Mouse (Mus musculus) CH12.LX (cell line): Measurements from ENCODE around the gene Uck2. TPM values are rescaled to one million over a fixed set of nuclear protein-coding genes. Genes with fewer than 3 reads are reported as not detected.

Experiments used
- DNase-seq: peaks from one replicate; pipeline ENCODE4 v3.0.0-alpha.2; 2013; ENCODE audit errors: extremely low read depth
- H3K27ac ChIP-seq: 2 replicates; pipeline ENCODE4 v1.5.1; 2012; ENCODE audit warnings: low read depth, mild to moderate bottlenecking, control low read depth, moderate library complexity; ENCODE audit not compliant: insufficient read depth
- H3K27me3 ChIP-seq: replicated peaks from 2 replicates; pipeline ENCODE3; 2012; ENCODE audit warnings: inconsistent platforms
- H3K36me3 ChIP-seq, 2 experiments: replicated peaks in 1 of 2; 2 replicates each; pipeline versions ENCODE3 to v1.6.1; 2012; ENCODE audit warnings: inconsistent platforms in 1 of 2, low read length in 1 of 2, mild to moderate bottlenecking in 1 of 2, mixed read lengths in 1 of 2, moderate library complexity in 1 of 2; ENCODE audit not compliant: control insufficient read depth in 1 of 2, insufficient read depth in 1 of 2
- H3K4me1 ChIP-seq, 2 experiments: 2 replicates each; pipeline ENCODE4 v1.6.1; 2012; ENCODE audit warnings: inconsistent platforms in 1 of 2, moderate library complexity in 1 of 2; ENCODE audit not compliant: insufficient read depth in 2 of 2, control insufficient read depth in 1 of 2
- H3K4me2 ChIP-seq: 2 replicates; pipeline ENCODE4 v1.6.1; 2012; ENCODE audit warnings: low read depth, mild to moderate bottlenecking, control low read depth; ENCODE audit not compliant: poor library complexity, insufficient read depth, severe bottlenecking
- H3K4me3 ChIP-seq, 3 experiments: fragments of 150-350 bp in 1 of 3; sonication (generic) in 1 of 3; replicated peaks in 1 of 3; 2 replicates each; pipeline versions ENCODE3 to v1.5.1; 2011 to 2012; ENCODE audit warnings: low read depth in 2 of 3, low read length in 2 of 3, mild to moderate bottlenecking in 2 of 3, moderate library complexity in 2 of 3, control low read depth in 1 of 3, improper control_type of control experiment in 1 of 3, inconsistent platforms in 1 of 3, mixed read lengths in 1 of 3; ENCODE audit not compliant: poor library complexity in 1 of 3
- H3K79me2 ChIP-seq: replicated peaks from 2 replicates; pipeline ENCODE4 v1.6.1; 2012; ENCODE audit warnings: mild to moderate bottlenecking, moderate library complexity; ENCODE audit not compliant: control insufficient read depth, poor library complexity, insufficient read depth, severe bottlenecking; ENCODE audit errors: extremely low read depth
- H3K9ac ChIP-seq: 2 replicates; pipeline ENCODE4 v1.6.1; 2012; ENCODE audit warnings: low read depth, mild to moderate bottlenecking, control low read depth, moderate library complexity; ENCODE audit not compliant: insufficient read depth
- H3K9me3 ChIP-seq: replicated peaks from 2 replicates; pipeline ENCODE3; 2012; ENCODE audit warnings: low read length, inconsistent platforms, mixed read lengths
- BHLHE40 ChIP-seq: IDR thresholded peaks from 2 replicates; pipeline ENCODE4 v1.6.1; 2011; ENCODE audit warnings: mild to moderate bottlenecking, low read depth, low read length, improper control_type of control experiment
- CTCF ChIP-seq, 2 experiments: IDR thresholded peaks in 1 of 2; conservative IDR thresholded peaks in 1 of 2; 2 replicates each; pipeline ENCODE4 v1.5.1; 2011 to 2012; ENCODE audit warnings: low read depth in 2 of 2, low read length in 2 of 2, improper control_type of control experiment in 1 of 2, inconsistent platforms in 1 of 2, mild to moderate bottlenecking in 1 of 2, moderate library complexity in 1 of 2
- EP300 ChIP-seq: IDR thresholded peaks from 2 replicates; pipeline ENCODE4 v1.6.1; 2011; ENCODE audit warnings: low read length, improper control_type of control experiment
- HCFC1 ChIP-seq: IDR thresholded peaks from 2 replicates; pipeline ENCODE4 v1.6.1; 2012; ENCODE audit warnings: low read depth, mild to moderate bottlenecking, inconsistent platforms, low read length, improper control_type of control experiment
- IRF4 ChIP-seq: IDR thresholded peaks from 2 replicates; pipeline ENCODE4 v1.6.1; 2014; ENCODE audit warnings: low read depth, mild to moderate bottlenecking, inconsistent platforms, low read length, improper control_type of control experiment
- JUN ChIP-seq: IDR thresholded peaks from 2 replicates; pipeline ENCODE4 v1.6.1; 2011; ENCODE audit warnings: low read depth, mild to moderate bottlenecking, low read length, improper control_type of control experiment, moderate library complexity; ENCODE audit not compliant: insufficient read depth
- JUND ChIP-seq: conservative IDR thresholded peaks from 2 replicates; pipeline ENCODE4 v1.6.1; 2011; ENCODE audit warnings: low read depth, low read length, improper control_type of control experiment
- KAT2A ChIP-seq: IDR thresholded peaks from 2 replicates; pipeline ENCODE4 v1.6.1; 2012; ENCODE audit warnings: low read length, improper control_type of control experiment, inconsistent platforms; ENCODE audit not compliant: insufficient replicate concordance
- MAFK ChIP-seq: IDR thresholded peaks from 2 replicates; pipeline ENCODE4 v1.6.1; 2011; ENCODE audit warnings: low read length, improper control_type of control experiment; ENCODE audit not compliant: insufficient replicate concordance
- MAX ChIP-seq: IDR thresholded peaks from 2 replicates; pipeline ENCODE4 v1.6.1; 2011; ENCODE audit warnings: low read length, improper control_type of control experiment
- MAZ ChIP-seq: IDR thresholded peaks from 2 replicates; pipeline ENCODE4 v1.6.1; 2012; ENCODE audit warnings: low read depth, mild to moderate bottlenecking, inconsistent platforms, low read length, improper control_type of control experiment, moderate library complexity
- MEF2A ChIP-seq: IDR thresholded peaks from 2 replicates; pipeline ENCODE4 v1.6.1; 2014; ENCODE audit warnings: low read depth, mild to moderate bottlenecking, inconsistent platforms, low read length, improper control_type of control experiment, borderline replicate concordance
- MXI1 ChIP-seq: IDR thresholded peaks from 2 replicates; pipeline ENCODE4 v1.6.1; 2011; ENCODE audit warnings: mild to moderate bottlenecking, low read depth, low read length, improper control_type of control experiment
- MYC ChIP-seq: IDR thresholded peaks from 2 replicates; pipeline ENCODE4 v1.6.1; 2011; ENCODE audit warnings: low read depth, mild to moderate bottlenecking, improper control_type of control experiment, low read length
- NELFE ChIP-seq: IDR thresholded peaks from 2 replicates; pipeline ENCODE4 v1.6.1; 2011; ENCODE audit warnings: low read depth, low read length, improper control_type of control experiment
- NRF1 ChIP-seq: IDR thresholded peaks from 2 replicates; pipeline ENCODE4 v1.6.1; 2014; ENCODE audit warnings: low read depth, mild to moderate bottlenecking, inconsistent platforms, low read length, improper control_type of control experiment, moderate library complexity
- PAX5 ChIP-seq: IDR thresholded peaks from 2 replicates; pipeline ENCODE4 v1.6.1; 2012; ENCODE audit warnings: low read length, inconsistent platforms, mixed read lengths
- POLR2AphosphoS2 ChIP-seq: IDR thresholded peaks from 2 replicates; pipeline ENCODE4 v1.6.1; 2011; ENCODE audit warnings: low read depth, low read length, improper control_type of control experiment
- RAD21 ChIP-seq: IDR thresholded peaks from 2 replicates; pipeline ENCODE4 v1.6.1; 2011; ENCODE audit warnings: low read depth, mild to moderate bottlenecking, low read length, improper control_type of control experiment, moderate library complexity
- SMC3 ChIP-seq: IDR thresholded peaks from 2 replicates; pipeline ENCODE4 v1.6.1; 2011; ENCODE audit warnings: low read depth, low read length, improper control_type of control experiment
- UBTF ChIP-seq: IDR thresholded peaks from 2 replicates; pipeline ENCODE4 v1.6.1; 2012; ENCODE audit warnings: low read depth, mild to moderate bottlenecking, inconsistent platforms, low read length, improper control_type of control experiment, moderate library complexity
- USF1 ChIP-seq: IDR thresholded peaks from 2 replicates; pipeline ENCODE4 v1.6.1; 2014; ENCODE audit warnings: low read depth, mild to moderate bottlenecking, inconsistent platforms, low read length, improper control_type of control experiment
- ZC3H11A ChIP-seq: IDR thresholded peaks from 2 replicates; pipeline ENCODE4 v1.6.1; 2012; ENCODE audit warnings: low read depth, mild to moderate bottlenecking, inconsistent platforms, low read length, improper control_type of control experiment
- ZMIZ1 ChIP-seq: IDR thresholded peaks from 2 replicates; pipeline ENCODE4 v1.6.1; 2012; ENCODE audit warnings: low read depth, mild to moderate bottlenecking, inconsistent platforms, low read length, improper control_type of control experiment
- dilution Hi-C: fragments of 300-500 bp; cut with MboI; formaldehyde crosslinking; loops from 2 replicates; pipeline ENCODE4 v1.14.3; 2020; ENCODE audit warnings: low sequenced_read_pairs; ENCODE audit not compliant: extremely low pct_unique_long_range_greater_than_20kb, extremely low pct_ligation_motif_present
- in situ Hi-C: fragments of 300-500 bp; cut with MboI; formaldehyde crosslinking; loops from 3 replicates; pipeline ENCODE4 v1.14.3; 2019; ENCODE audit warnings: low sequenced_read_pairs, low pct_ligation_motif_present, low pct_unique_long_range_greater_than_20kb, mixed read lengths
- polyA plus RNA-seq: library from polyadenylated mRNA; unstranded; fragments of >175 nt; gene quantifications from 2 replicates; pipeline ENCODE4 v1.2.1, GENCODE M21; 2012; ENCODE audit warnings: low read depth; ENCODE audit not compliant: insufficient read length
- total RNA-seq, 2 experiments: library from RNA; depleted of rRNA; stranded (reverse); fragments of 300-350 nt in 1 of 2; fragments of >200 nt in 1 of 2; gene quantifications; 2 replicates each; pipeline ENCODE4 v1.2.3; 2012 to 2014

Gene Uck2
- total and polyA plus RNA-seq, 3 experiments = 235 to 392 (median 363) TPM

- Histone ChIP-seq H3K9me3 (no peaks in the 10 kb centered on the region), H3K4me3 (no peak overlapping the region), H3K4me2 (0 out of 2 replicates have a peak overlapping the region, but pooled peaks have one; percentile 23), H3K36me3 (no peaks in the 10 kb centered on the region), H3K4me1 (peaks cover 4% of the 10 kb centered on the region in 2 experiments; a peak in 3 of 4 replicates), H3K27ac (no peak overlapping the region), H3K9ac (no peak overlapping the region), H3K79me2 (no peaks in the 10 kb centered on the region), H3K27me3 (peaks cover 13% of the 10 kb centered on the region)
- peak; percentile 62 for DNase-seq
- dilution Hi-C loops = no loop called here
- in situ Hi-C loops = loop anchor here (25.0 kb wide), 2 partner anchors 475 to 775 kb away; no protein-coding TSS in a partner anchor
- peak; percentile 91 for TF ChIP-seq MAFK
- TF ChIP-seq MYC = 0 out of 2 replicates have a peak, but pooled peaks have one; percentile 19
- TF ChIP-seq MAX = no peak
- TF ChIP-seq MXI1 = no peak
- TF ChIP-seq USF1 = no peak
- TF ChIP-seq KAT2A = no peak
- 0 out of 2 replicates have a peak, but pooled peaks have one; percentile 18 for TF ChIP-seq EP300
- TF ChIP-seq JUND = no peak
- TF ChIP-seq NRF1 = no peak
- TF ChIP-seq MAZ = 0 out of 2 replicates have a peak, but pooled peaks have one; percentile 31
- peak; percentile 58 for TF ChIP-seq ZC3H11A
- peak; percentile 48; the same call in 1 of the 2 replicates for TF ChIP-seq NELFE
- TF ChIP-seq JUN = no peak
- TF ChIP-seq ZMIZ1 = 0 out of 2 replicates have a peak, but pooled peaks have one; percentile 22
- TF ChIP-seq SMC3 = peak; percentile 86
- no peak for TF ChIP-seq UBTF
- TF ChIP-seq RAD21 = peak; percentile 85
- peak; percentile 84 to 87 for TF ChIP-seq CTCF (conservative IDR thresholded peaks at IDR 0.05 in 1 of 2, IDR thresholded peaks at IDR 0.05 in 1 of 2; ENCODE audit: low read depth in 2 of 2, low read length in 2 of 2)
- TF ChIP-seq PAX5 = no peak
- TF ChIP-seq, all 38 proteins: peak for 10
Observed at GRCm38 (mm10) chr1:167211979-167212614, 73.0 kb downstream of the Uck2 start.

- Histone ChIP-seq H3K27me3 (peaks cover 19% of the 10 kb centered on the region), H3K36me3 (no peaks in the 10 kb centered on the region), H3K4me1 (peaks cover 4% of the 10 kb centered on the region in 2 experiments; a peak in 3 of 4 replicates), H3K27ac (no peak overlapping the region), H3K4me2 (peak overlapping the region; percentile 9; the same call in 1 of the 2 replicates), H3K9ac (no peak overlapping the region), H3K79me2 (no peaks in the 10 kb centered on the region), H3K9me3 (no peaks in the 10 kb centered on the region), H3K4me3 (no peak overlapping the region)
- in situ Hi-C loops (loop anchor here (25.0 kb wide), 2 partner anchors 472 to 772 kb away; no protein-coding TSS in a partner anchor), dilution Hi-C loops (no loop called here)
- DNase-seq = no peak
- TF ChIP-seq SMC3 (no peak), KAT2A (no peak), UBTF (no peak), NELFE (no peak), MEF2A (no peak), ZMIZ1 (no peak), POLR2AphosphoS2 (no peak), IRF4 (no peak), HCFC1 (no peak), RAD21 (no peak), MXI1 (no peak), MYC (no peak), MAX (no peak), USF1 (no peak), NRF1 (no peak), BHLHE40 (no peak)
Observed at GRCm38 (mm10) chr1:167208816-167209215, 76.3 kb downstream of the Uck2 start.
